Mouse (Mus musculus) lung, embryonic 14.5 days (tissue): ENCODE measurements around the gene Neu2. TPM values are rescaled to one million over a fixed set of nuclear protein-coding genes. Genes with fewer than 3 reads are reported as not detected.

Experiments
- ATAC-seq: fragments of 200-750 bp; cut with Nextera tagmentation; 2 replicates; pipeline ENCODE4 v1.8.0; 2017; ENCODE audit warnings: mild to moderate bottlenecking, moderate TSS enrichment, moderate library complexity; ENCODE audit not compliant: insufficient read depth
- DNase-seq: peaks from one replicate; pipeline ENCODE4 v3.0.0-alpha.2; 2015
- H3K27ac ChIP-seq: fragments of 300-500 bp; sonication (generic); 2 replicates; pipeline ENCODE4 v1.5.1; 2014; ENCODE audit warnings: low read depth, mild to moderate bottlenecking, moderate library complexity
- H3K27me3 ChIP-seq: fragments of 300-500 bp; sonication (generic); 2 replicates; pipeline ENCODE4 v1.6.1; 2014; ENCODE audit warnings: low read length, control low read depth; ENCODE audit not compliant: insufficient read depth
- H3K36me3 ChIP-seq: fragments of 300-500 bp; sonication (generic); 2 replicates; pipeline ENCODE4 v1.6.1; 2014; ENCODE audit warnings: control low read depth; ENCODE audit not compliant: insufficient read depth
- H3K4me1 ChIP-seq: fragments of 300-500 bp; sonication (generic); 2 replicates; pipeline ENCODE4 v1.6.1; 2014; ENCODE audit warnings: antibody characterized with exemption, control low read depth; ENCODE audit not compliant: insufficient read depth
- H3K4me2 ChIP-seq: fragments of 300-500 bp; sonication (generic); 2 replicates; pipeline ENCODE4 v1.6.1; 2014; ENCODE audit warnings: mild to moderate bottlenecking
- H3K4me3 ChIP-seq: fragments of 300-500 bp; sonication (generic); 2 replicates; pipeline ENCODE4 v1.5.1; 2014; ENCODE audit warnings: low read depth, low read length
- H3K9ac ChIP-seq: fragments of 300-500 bp; sonication (generic); 2 replicates; pipeline ENCODE4 v1.6.1; 2014
- H3K9me3 ChIP-seq: fragments of 300-500 bp; sonication (generic); 2 replicates; pipeline ENCODE4 v1.6.1; 2016; ENCODE audit warnings: low read depth, low read length, control low read depth
- CTCF ChIP-seq: IDR thresholded peaks from 2 replicates; pipeline ENCODE4 v1.5.1; 2016; ENCODE audit warnings: antibody characterized with exemption, low read depth
- WGBS: fragments of 180-500 bp; shearing (Covaris S2); extraction: QIAGEN DNeasy Blood & Tissue Kit; methylation state at CpG from one replicate; pipeline ENCODE4 v1.1.7; 2014; 5-methylcytosine and 5-hydroxymethylcytosine counted together
- polyA plus RNA-seq: library from polyadenylated mRNA; unstranded; fragments of >200 nt; fragmentation: Nextera tagmentation; extraction: Ambion mirVana; gene quantifications from 2 replicates; pipeline ENCODE4 v1.2.1, GENCODE M21; 2014

Gene Neu2
- polyA plus RNA-seq, 1 experiment from 2014 or later: 0.91 TPM

DNA sequence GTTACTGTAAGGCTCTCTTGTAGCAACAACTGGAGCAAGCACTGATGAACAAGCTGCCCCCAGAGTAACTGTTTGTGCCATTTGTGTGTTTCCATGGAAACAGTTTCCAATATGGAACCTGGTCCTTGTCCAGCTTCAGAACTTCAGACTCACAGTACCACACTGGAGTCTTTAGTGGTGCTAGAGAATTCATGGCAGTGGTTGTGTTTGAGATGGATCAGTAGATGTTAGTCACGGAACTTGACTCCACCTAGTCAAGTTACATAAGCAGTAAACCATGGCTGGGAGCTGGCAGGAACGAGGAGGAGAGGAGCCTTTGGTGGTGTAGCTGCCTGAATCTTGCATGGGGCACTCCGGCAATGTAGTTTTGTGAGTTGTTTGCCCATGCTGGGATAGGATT lies 24.4 kb downstream of the Neu2 start:
- DNase-seq: no peak
- no peak for ATAC-seq
- H3K27ac ChIP-seq: no peak overlapping the region
- WGBS: 71% methylated on average over 3 of the region's 3 CpGs
- no peaks in the 10 kb centered on the region for H3K4me1 ChIP-seq
- no peak overlapping the region for H3K4me2 ChIP-seq
- H3K4me3 ChIP-seq: no peak overlapping the region
- H3K27me3 ChIP-seq: no peaks in the 10 kb centered on the region
- TF ChIP-seq CTCF: no peak
- H3K9ac ChIP-seq: no peak overlapping the region
- H3K36me3 ChIP-seq: no peaks in the 10 kb centered on the region
- no peaks in the 10 kb centered on the region for H3K9me3 ChIP-seq

DNA sequence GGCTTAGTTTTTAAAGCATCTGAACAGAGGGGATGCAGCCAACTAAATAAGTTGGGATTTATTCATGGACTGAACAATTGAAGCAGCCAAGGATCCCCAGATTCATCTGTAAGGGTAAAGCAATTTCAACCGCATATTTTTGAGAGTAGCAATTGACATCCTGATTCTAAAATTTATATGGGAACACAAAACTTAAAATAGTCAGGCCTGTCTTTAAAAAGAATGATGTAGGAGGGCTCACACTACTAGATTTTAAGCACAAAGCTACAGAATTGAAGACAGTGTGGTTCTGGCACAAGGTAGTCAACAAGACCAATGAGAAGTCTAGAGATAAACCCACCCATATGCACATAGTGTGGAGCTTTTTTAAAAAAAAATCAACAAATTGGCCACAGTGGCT lies 27.3 kb downstream of the Neu2 start:
- Histone ChIP-seq H3K36me3 (no peaks in the 10 kb centered on the region), H3K9me3 (no peaks in the 10 kb centered on the region), H3K4me3 (no peak overlapping the region), H3K4me2 (no peak overlapping the region), H3K4me1 (no peaks in the 10 kb centered on the region), H3K27ac (no peak overlapping the region), H3K27me3 (no peaks in the 10 kb centered on the region), H3K9ac (no peak overlapping the region)
- no peak for TF ChIP-seq CTCF
- ATAC-seq (no peak), DNase-seq (no peak)
- WGBS: 86% methylated on average over 1 of the region's 1 CpGs

DNA sequence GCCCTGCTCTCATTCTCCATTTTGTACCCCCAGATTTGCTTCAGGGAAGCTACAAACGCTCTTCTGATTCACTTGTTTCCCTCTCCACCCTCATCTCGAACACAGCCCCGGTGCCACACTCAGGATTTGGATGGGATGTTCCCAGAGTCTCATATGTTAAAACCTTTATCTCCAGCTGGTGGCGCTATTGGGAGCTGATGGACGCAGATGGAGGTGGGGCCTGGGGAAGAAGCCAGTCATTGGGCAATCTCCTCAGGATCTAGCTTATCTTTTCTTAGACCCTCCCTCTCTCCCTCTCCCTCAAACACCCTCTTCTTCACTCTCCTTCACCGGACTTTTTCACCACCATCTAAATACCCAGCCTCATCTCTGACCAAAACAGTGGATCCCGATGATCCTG lies 31.9 kb downstream of the Neu2 start:
- DNase-seq (peak; percentile 60), ATAC-seq (no peak)
- TF ChIP-seq CTCF: peak; percentile 49
- Histone ChIP-seq H3K27me3 (no peaks in the 10 kb centered on the region), H3K9ac (no peak overlapping the region), H3K4me3 (no peak overlapping the region), H3K36me3 (no peaks in the 10 kb centered on the region), H3K27ac (no peak overlapping the region), H3K9me3 (no peaks in the 10 kb centered on the region), H3K4me2 (no peak overlapping the region), H3K4me1 (no peaks in the 10 kb centered on the region)
- 29% methylated on average over 7 of the region's 7 CpGs for WGBS

DNA sequence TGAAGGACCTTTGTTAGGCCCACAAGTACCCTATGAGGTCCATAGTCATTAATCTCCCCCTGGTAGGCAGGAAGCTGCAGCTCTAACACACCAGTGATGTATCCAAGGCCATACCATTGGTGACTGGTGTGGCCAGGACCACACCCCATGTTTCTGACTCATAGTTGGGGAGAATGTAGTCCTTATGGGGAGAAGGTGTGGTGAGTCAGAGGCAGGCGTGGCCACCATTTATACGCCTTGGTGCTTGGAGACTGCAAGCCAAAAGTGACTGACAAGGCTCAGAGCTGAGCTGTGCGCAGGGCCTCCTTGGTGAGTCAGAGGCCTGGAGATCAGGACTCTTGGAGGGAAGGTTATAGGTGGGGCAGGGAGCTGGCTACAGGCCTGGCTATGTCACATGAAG lies 41.3 kb downstream of the Neu2 start:
- no peak overlapping the region for H3K4me2 ChIP-seq
- no peak overlapping the region for H3K4me3 ChIP-seq
- no peak for TF ChIP-seq CTCF
- ATAC-seq (no peak), DNase-seq (no peak)
- H3K27ac ChIP-seq: no peak overlapping the region
- H3K9me3 ChIP-seq: no peaks in the 10 kb centered on the region
- WGBS: 86% methylated on average over 3 of the region's 3 CpGs
- H3K27me3 ChIP-seq: no peaks in the 10 kb centered on the region
- no peak overlapping the region for H3K9ac ChIP-seq
- H3K4me1 ChIP-seq: no peaks in the 10 kb centered on the region
- no peaks in the 10 kb centered on the region for H3K36me3 ChIP-seq

DNA sequence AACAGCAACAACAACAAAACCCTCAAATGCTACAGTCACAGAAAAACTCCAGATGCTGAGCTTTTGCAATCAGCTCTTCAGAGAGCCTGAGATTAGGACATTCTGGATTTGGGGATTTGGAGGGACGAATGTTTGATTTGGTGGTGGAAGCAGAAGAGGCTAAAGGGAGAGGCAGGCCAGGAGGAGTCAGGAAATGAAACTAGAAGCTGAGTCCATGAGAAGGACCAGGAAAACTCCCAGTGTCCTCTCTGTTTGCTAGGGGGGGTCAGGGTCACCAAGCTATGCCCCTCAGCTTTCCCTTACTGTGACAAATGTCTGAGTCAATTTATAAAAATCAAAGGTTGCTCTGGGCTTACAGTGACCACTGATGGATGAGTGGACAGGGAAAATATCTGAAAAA lies 43.9 kb downstream of the Neu2 start:
- WGBS: 67% methylated on average over 1 of the region's 1 CpGs
- no peaks in the 10 kb centered on the region for H3K4me1 ChIP-seq
- H3K4me2 ChIP-seq: no peak overlapping the region
- H3K4me3 ChIP-seq: no peak overlapping the region
- H3K9me3 ChIP-seq: no peaks in the 10 kb centered on the region
- TF ChIP-seq CTCF: no peak
- H3K36me3 ChIP-seq: no peaks in the 10 kb centered on the region
- ATAC-seq (no peak), DNase-seq (no peak)
- no peak overlapping the region for H3K9ac ChIP-seq
- H3K27ac ChIP-seq: no peak overlapping the region
- no peaks in the 10 kb centered on the region for H3K27me3 ChIP-seq

DNA sequence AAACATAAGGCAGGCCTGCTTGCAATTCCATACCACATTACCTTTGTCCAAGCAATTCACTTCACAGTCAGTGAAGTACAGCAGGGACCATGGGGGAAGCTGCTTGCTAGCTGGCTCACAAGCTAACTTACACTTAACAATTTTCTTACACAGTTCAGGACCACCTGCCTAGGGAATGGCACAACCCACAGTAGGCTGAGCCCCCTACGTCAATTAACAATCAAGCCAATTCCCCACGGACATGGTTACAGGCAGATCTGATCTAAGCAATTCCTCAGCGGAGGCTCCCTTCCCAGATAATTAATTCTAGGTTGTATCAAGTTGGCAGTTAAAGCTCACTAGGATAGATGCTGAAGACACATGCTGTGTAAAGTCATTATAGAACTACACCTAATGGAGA lies 53.3 kb downstream of the Neu2 start:
- no peak overlapping the region for H3K27ac ChIP-seq
- no peak overlapping the region for H3K9ac ChIP-seq
- H3K4me2 ChIP-seq: no peak overlapping the region
- no peak overlapping the region for H3K4me3 ChIP-seq
- DNase-seq: no peak
- 78% methylated on average over 3 of the region's 3 CpGs for WGBS
- no peak for ATAC-seq
- H3K36me3 ChIP-seq: no peaks in the 10 kb centered on the region
- no peaks in the 10 kb centered on the region for H3K9me3 ChIP-seq
- no peaks in the 10 kb centered on the region for H3K27me3 ChIP-seq
- no peaks in the 10 kb centered on the region for H3K4me1 ChIP-seq
- no peak for TF ChIP-seq CTCF

DNA sequence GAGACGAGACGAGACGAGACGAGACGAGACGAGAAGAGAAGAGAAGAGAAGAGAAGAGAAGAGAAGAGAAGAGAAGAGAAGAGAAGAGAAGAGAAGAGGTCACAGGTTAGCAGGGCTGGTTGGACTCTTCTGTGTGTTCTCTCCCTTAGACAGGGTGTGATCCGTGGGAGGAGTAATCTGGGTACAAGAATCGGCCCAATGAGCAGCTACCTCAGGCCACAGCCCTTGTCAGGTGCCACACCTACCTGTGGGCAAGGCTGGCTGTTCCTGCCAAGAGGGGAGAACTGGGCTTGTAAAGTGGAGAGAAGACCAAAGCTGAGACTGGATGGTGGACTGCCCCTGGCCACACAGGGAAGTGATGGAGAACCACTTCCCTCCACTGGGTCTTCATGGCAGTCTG lies 56.1 kb downstream of the Neu2 start:
- ATAC-seq (no peak), DNase-seq (no peak)
- H3K27ac ChIP-seq: no peak overlapping the region
- no peaks in the 10 kb centered on the region for H3K36me3 ChIP-seq
- H3K9me3 ChIP-seq: no peaks in the 10 kb centered on the region
- no peak overlapping the region for H3K4me3 ChIP-seq
- no peak overlapping the region for H3K9ac ChIP-seq
- no peak overlapping the region for H3K4me2 ChIP-seq
- no peaks in the 10 kb centered on the region for H3K4me1 ChIP-seq
- TF ChIP-seq CTCF: no peak
- 80% methylated on average over 8 of the region's 8 CpGs for WGBS
- no peaks in the 10 kb centered on the region for H3K27me3 ChIP-seq

DNA sequence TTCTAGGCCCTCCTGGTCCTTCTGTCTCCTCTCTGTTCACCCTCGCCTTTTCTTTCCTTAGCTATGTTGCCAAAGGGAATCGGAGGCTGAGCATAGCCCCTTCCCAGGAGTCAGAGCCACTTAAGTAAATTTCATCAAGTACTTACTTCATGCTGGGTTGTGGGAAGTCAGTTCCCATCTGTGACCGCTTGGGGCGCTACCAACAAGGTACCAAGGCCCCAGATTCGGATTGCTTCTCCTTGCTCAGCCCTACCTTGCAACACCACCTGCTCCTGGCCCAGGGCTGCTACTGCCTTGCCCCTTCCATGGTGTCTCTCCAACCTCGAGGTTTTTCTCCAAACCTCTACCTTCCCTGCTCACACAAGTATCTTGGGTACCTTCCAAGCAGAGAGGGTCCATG lies 58.7 kb downstream of the Neu2 start:
- Histone ChIP-seq H3K9ac (no peak overlapping the region), H3K4me3 (no peak overlapping the region), H3K27ac (no peak overlapping the region), H3K4me1 (no peaks in the 10 kb centered on the region), H3K9me3 (no peaks in the 10 kb centered on the region), H3K27me3 (no peaks in the 10 kb centered on the region), H3K4me2 (no peak overlapping the region), H3K36me3 (no peaks in the 10 kb centered on the region)
- peak; percentile 48 for DNase-seq
- no peak for ATAC-seq
- 30% methylated on average over 6 of the region's 6 CpGs for WGBS
- TF ChIP-seq CTCF: peak; percentile 63
